Mouse (Mus musculus) gastrocnemius, postnatal 10 days (tissue): ENCODE results near the gene Rnf212. TPM values are rescaled to one million over a fixed set of nuclear protein-coding genes. Genes with fewer than 3 reads are reported as not detected.

Experiments
- total RNA-seq, 2 experiments: library from RNA; stranded (reverse); gene quantifications; 2 replicates each; pipeline ENCODE4 v1.2.3; 2021

The Rnf212 gene
- total RNA-seq, 2 experiments from 2014 or later, result not detected

Other genes starting within 250 kb of the Rnf212 start
- gene Cplx1, start 225.0 kb downstream of the Rnf212 start, total RNA-seq, result under 1 TPM; 0.45 to 0.54 TPM
- 10 to 100 TPM; 19.7 to 23.0 TPM for gene Gak, start 145.2 kb downstream of the Rnf212 start, total RNA-seq
- gene Tmem175, start 145.2 kb downstream of the Rnf212 start, total RNA-seq, result 1 to 10 TPM; 6.8 to 7.8 TPM
- gene Idua, start 114.7 kb downstream of the Rnf212 start, total RNA-seq, result 1 to 10 TPM; 6.3 to 8.0 TPM
- 1 to 10 TPM; 3.7 to 8.3 TPM for gene Dgkq, start 105.3 kb downstream of the Rnf212 start, total RNA-seq
- under 1 TPM; 0.07 to 0.20 TPM for gene Slc26a1, start 99.4 kb downstream of the Rnf212 start, total RNA-seq
- 10 to 100 TPM; 67.3 to 80.5 TPM for gene Fgfrl1, start 82.6 kb downstream of the Rnf212 start, total RNA-seq
- not detected for gene Tmed11, start 20.4 kb upstream of the Rnf212 start, total RNA-seq
- gene Vmn2r8, start 33.9 kb upstream of the Rnf212 start, total RNA-seq, result not detected
- gene Vmn2r9, start 77.6 kb upstream of the Rnf212 start, total RNA-seq, result not detected
- gene Vmn2r10, start 231.5 kb upstream of the Rnf212 start, total RNA-seq, result not detected